Mouse (Mus musculus) olfactory bulb, adult 2 months (tissue): ENCODE measurements around the gene Zfp90.

Source experiments
- CTCF ChIP-seq: fragments of 200-500 bp; IDR thresholded peaks from 2 replicates; pipeline ENCODE4 v1.5.1; 2012; ENCODE audit warnings: low read depth, mild to moderate bottlenecking, low read length, moderate library complexity; ENCODE audit not compliant: insufficient read depth
- POLR2A ChIP-seq: fragments of 200-500 bp; IDR thresholded peaks from 2 replicates; pipeline ENCODE4 v1.6.1; 2012; ENCODE audit warnings: mild to moderate bottlenecking, low read depth, low read length, moderate library complexity; ENCODE audit not compliant: insufficient read depth

- no peak for TF ChIP-seq POLR2A
- TF ChIP-seq CTCF = no peak
Observed at GRCm38 (mm10) chr8:106440146-106440545, 25.0 kb downstream of the Zfp90 start.
